ENCODE assay signal across 17 mouse cellular contexts in genomic region chr11:3887331-3887730, GRCm38 (mm10). TPM values are rescaled to one million over a fixed set of nuclear protein-coding genes. Genes with fewer than 3 reads are reported as not detected.
DNase-seq lines count a peak whose midpoint lies in the region; ATAC-seq and TF ChIP-seq lines count a peak whose summit lies in the region.
"Had no signal": no experiment of that assay in that cellular context is flagged by ENCODE, and none has a peak within 500 bp of the region (broad histone marks: within the 10 kb centered on the region; RNA-seq: fewer than 3 reads in every experiment).

No protein-coding gene starts in this region.

- no peak; the same call in 1 of the 2 replicates for ATAC-seq in cerebellum, adult (ENCODE audit: insufficient number of reproducible peaks, low FRiP score, low TSS enrichment)
- peak; percentile 77; the same call in 1 of the 2 replicates for ATAC-seq in common myeloid progenitor, adult 5-6 weeks (replicated peaks; ENCODE audit: low read depth, poor library complexity, severe bottlenecking)
- ATAC-seq in liver, embryonic 15.5 days (ENCODE audit: insufficient read depth): peak; percentile 80

- H3K27me3 ChIP-seq in MEL (ENCODE audit: control insufficient read depth in 1 of 2, insufficient read depth in 2 of 2, low read length in 2 of 2): peaks cover 1 to 7% of the 10 kb centered on the region in 2 experiments; a peak in 2 of 4 replicates
- H3K27me3 ChIP-seq in liver, embryonic 15.5 days: peaks cover 12% of the 10 kb centered on the region

- H3K79me2 ChIP-seq in MEL (ENCODE audit: control insufficient read depth, insufficient read depth, low read length, poor library complexity): no peaks in the 10 kb centered on the region

- TF ChIP-seq RAD21 in MEL (IDR thresholded peaks at IDR 0.05; ENCODE audit: low read depth, low read length): no peak

- no peak for TF ChIP-seq CTCF in MEL (IDR thresholded peaks at IDR 0.05 in 2 of 3, conservative IDR thresholded peaks at IDR 0.05 in 1 of 3; ENCODE audit: control insufficient read depth in 1 of 3, insufficient read depth in 1 of 3, low read depth in 2 of 3, low read length in 3 of 3, poor library complexity in 1 of 3, severe bottlenecking in 1 of 3)

- peak in 1 of 2 experiments; percentile 60; a peak in 2 of 4 replicates for TF ChIP-seq EP300 in MEL (IDR thresholded peaks at IDR 0.05; ENCODE audit: low read depth in 1 of 2, low read length in 2 of 2)

- DNase-seq in cerebellum, postnatal 25 days: peak; percentile 53 to 67
- peak; percentile 88 for DNase-seq in MEL (ENCODE audit: low read depth, low spot score)
- no peak for DNase-seq in left cerebral cortex, postnatal 25 days (ENCODE audit: low spot score in 2 of 2)
- DNase-seq in yolk sac, embryonic 10.5 days (ENCODE audit: low spot score): no peak
- no peak for DNase-seq in layer of hippocampus, postnatal 10 days (ENCODE audit: low spot score in 2 of 2)
- DNase-seq: heart, adult 18-20 months; heart, postnatal 14 days; lung, adult 2 months; right cerebral cortex, postnatal 25 days; thymus, adult 2 months had no signal

- no peak overlapping the region for H3K27ac ChIP-seq in MEL (ENCODE audit: control insufficient read depth, low read depth, low read length)
- H3K27ac ChIP-seq in liver, embryonic 15.5 days (replicated peaks): no peak overlapping the region
- H3K27ac ChIP-seq: forebrain, embryonic 12.5 days; kidney, postnatal 0 days had no signal

- TF ChIP-seq POLR2A in MEL (IDR thresholded peaks at IDR 0.05; ENCODE audit: control insufficient read depth in 1 of 2, insufficient read depth in 1 of 2, low read depth in 1 of 2, low read length in 2 of 2, poor library complexity in 1 of 2): no peak

- no peaks in the 10 kb centered on the region for H3K9me3 ChIP-seq in MEL (replicated peaks; ENCODE audit: insufficient read depth, low read length)
- no peaks in the 10 kb centered on the region for H3K9me3 ChIP-seq in liver, embryonic 15.5 days (replicated peaks)
- H3K9me3 ChIP-seq: forebrain, embryonic 12.5 days; megakaryocyte, embryonic 14.5 days had no signal

- intact Hi-C loops in left cerebral cortex, postnatal 25 days (cut with DNase I): no loop called here

- H3K4me1 ChIP-seq in MEL (ENCODE audit: control insufficient read depth in 1 of 2, insufficient read depth in 2 of 2, low read length in 2 of 2): peaks cover 3 to 17% of the 10 kb centered on the region in 2 experiments; a peak in 3 of 4 replicates
- peaks cover 16% of the 10 kb centered on the region for H3K4me1 ChIP-seq in liver, embryonic 15.5 days (replicated peaks)
- H3K4me1 ChIP-seq: forebrain, embryonic 12.5 days had no signal

- H3K36me3 ChIP-seq in MEL (ENCODE audit: control insufficient read depth in 1 of 2, insufficient read depth in 2 of 2, low read length in 2 of 2): peaks cover 0 to 16% of the 10 kb centered on the region in 2 experiments; a peak in 2 of 4 replicates
- H3K36me3 ChIP-seq in liver, embryonic 15.5 days (replicated peaks): no peaks in the 10 kb centered on the region
- H3K36me3 ChIP-seq: forebrain, embryonic 12.5 days had no signal

- 34% methylated on average over 5 of the region's 5 CpGs for WGBS in liver, embryonic 15.5 days (ENCODE audit: insufficient replicate concordance)

- no peak overlapping the region; the same call in 1 of the 2 replicates for H3K4me2 ChIP-seq in liver, embryonic 15.5 days
- H3K4me2 ChIP-seq: forebrain, embryonic 12.5 days had no signal

- no peak overlapping the region for H3K4me3 ChIP-seq in MEL (ENCODE audit: control insufficient read depth in 1 of 2, insufficient read depth in 1 of 2, low read depth in 2 of 2, low read length in 2 of 2)
- H3K4me3 ChIP-seq in liver, embryonic 15.5 days (replicated peaks): no peak overlapping the region
- H3K4me3 ChIP-seq: forebrain, embryonic 12.5 days; megakaryocyte, embryonic 14.5 days; myocyte had no signal

- H3K9ac ChIP-seq in MEL (ENCODE audit: control insufficient read depth, low read depth, low read length, poor library complexity, severe bottlenecking): no peak overlapping the region
- no peak overlapping the region for H3K9ac ChIP-seq in liver, embryonic 15.5 days
- H3K9ac ChIP-seq: forebrain, embryonic 12.5 days had no signal

TF ChIP-seq in MEL, 35 proteins besides CTCF, POLR2A, EP300 and RAD21 (continues in another document):
- no peak for TF ChIP-seq HCFC1 (IDR thresholded peaks at IDR 0.05; ENCODE audit: low read depth, low read length)
- TF ChIP-seq MXI1 (IDR thresholded peaks at IDR 0.05; ENCODE audit: low read depth, low read length): no peak
- no peak for TF ChIP-seq ZMIZ1 (IDR thresholded peaks at IDR 0.05; ENCODE audit: low read depth, low read length)
- TF ChIP-seq TAL1 (IDR thresholded peaks at IDR 0.05; ENCODE audit: low read length): peak; percentile 86
- no peak for TF ChIP-seq MAX (IDR thresholded peaks at IDR 0.05; ENCODE audit: low read length)
- no peak for TF ChIP-seq KAT2A (conservative IDR thresholded peaks at IDR 0.05; ENCODE audit: low read depth, low read length)
- no peak for TF ChIP-seq ZC3H11A (IDR thresholded peaks at IDR 0.05; ENCODE audit: low read depth, low read length)
- no peak for TF ChIP-seq ELF1 (IDR thresholded peaks at IDR 0.05; ENCODE audit: low read depth, low read length)
- TF ChIP-seq GATA1 (IDR thresholded peaks at IDR 0.05; ENCODE audit: low read depth, low read length): peak; percentile 71
- TF ChIP-seq CHD1 (IDR thresholded peaks at IDR 0.05; ENCODE audit: low read depth, low read length): no peak
- TF ChIP-seq GABPA (IDR thresholded peaks at IDR 0.05; ENCODE audit: low read depth, low read length): no peak
- TF ChIP-seq NELFE (IDR thresholded peaks at IDR 0.05; ENCODE audit: low read depth, low read length): no peak
- no peak for TF ChIP-seq MYB (IDR thresholded peaks at IDR 0.05; ENCODE audit: low read depth, low read length)
- TF ChIP-seq UBTF (IDR thresholded peaks at IDR 0.05; ENCODE audit: borderline replicate concordance, insufficient read depth, low read depth, low read length): no peak
- no peak for TF ChIP-seq NRF1 (IDR thresholded peaks at IDR 0.05; ENCODE audit: insufficient read depth, low read depth, low read length, poor library complexity, severe bottlenecking)
- TF ChIP-seq SMC3 (IDR thresholded peaks at IDR 0.05; ENCODE audit: low read depth, low read length): no peak
- TF ChIP-seq BHLHE40 (IDR thresholded peaks at IDR 0.05; ENCODE audit: borderline replicate concordance, low read depth, low read length): no peak
- TF ChIP-seq ETS1 (IDR thresholded peaks at IDR 0.05; ENCODE audit: low read depth, low read length): 0 out of 2 replicates have a peak, but pooled peaks have one; percentile 9
- TF ChIP-seq USF2 (IDR thresholded peaks at IDR 0.05; ENCODE audit: borderline replicate concordance in 1 of 2, insufficient read depth in 1 of 2, low read depth in 1 of 2, low read length in 2 of 2): no peak
- TF ChIP-seq TBP (IDR thresholded peaks at IDR 0.05; ENCODE audit: low read depth, low read length): no peak
- TF ChIP-seq ZKSCAN1 (IDR thresholded peaks at IDR 0.05; ENCODE audit: low read depth, low read length): no peak
- no peak for TF ChIP-seq MAFK (IDR thresholded peaks at IDR 0.05; ENCODE audit: borderline replicate concordance, low read depth, low read length)
- TF ChIP-seq USF1 (IDR thresholded peaks at IDR 0.05; ENCODE audit: low read depth, low read length): no peak

RNA-seq across cellular contexts. Expression of gene 4921536K21Rik, which starts 7.6 kb away (rescaled TPM):
- 0.08 and 0.10 TPM in 2 replicates for total RNA-seq in MEL (2012; rRNA removed)
- polyA plus RNA-seq in MEL (2012; ENCODE audit: insufficient read depth in 1 of 2, insufficient read length in 2 of 2, low read depth in 1 of 2, low replicate concordance in 2 of 2, missing spikeins in 1 of 2): under 1 TPM in 1 of 2 experiments, not detected in 1; 0.40 TPM
- not detected in 2 replicates for total RNA-seq in common myeloid progenitor, adult 5-6 weeks (2017)
- not detected in 2 replicates for polyA plus RNA-seq in liver, embryonic 15.5 days (2015; fragmentation: Nextera tagmentation; extraction: Ambion mirVana)
- total RNA-seq in left cerebral cortex, postnatal 25 days (2021): under 1 TPM; 0.25 to 0.39 TPM
- under 1 TPM; 0.62 to 0.69 TPM for total RNA-seq in layer of hippocampus, postnatal 10 days (2021)

RNA-seq across cellular contexts. Expression of gene Dusp18, which starts 7.7 kb away (rescaled TPM):
- total RNA-seq in MEL (2012; rRNA removed): 0.81 and 0.92 TPM in 2 replicates
- polyA plus RNA-seq in MEL (2012; ENCODE audit: insufficient read depth in 1 of 2, insufficient read length in 2 of 2, low read depth in 1 of 2, low replicate concordance in 2 of 2, missing spikeins in 1 of 2): 1 to 10 TPM in 1 of 2 experiments, not detected in 1; 2.2 TPM
- total RNA-seq in common myeloid progenitor, adult 5-6 weeks (2017): 0.29 and 0.69 TPM in 2 replicates
- 0.13 and 0.38 TPM in 2 replicates for polyA plus RNA-seq in liver, embryonic 15.5 days (2015; fragmentation: Nextera tagmentation; extraction: Ambion mirVana)
- 10 to 100 TPM; 28.8 to 32.5 TPM for total RNA-seq in left cerebral cortex, postnatal 25 days (2021)
- total RNA-seq in layer of hippocampus, postnatal 10 days (2021): 10 to 100 TPM; 19.8 to 22.6 TPM

RNA-seq across cellular contexts. Expression of gene Osbp2, which starts 23.6 kb away (rescaled TPM):
- total RNA-seq in MEL (2012; rRNA removed): not detected in 2 replicates
- under 1 TPM in 1 of 2 experiments, not detected in 1; 0.04 TPM for polyA plus RNA-seq in MEL (2012; ENCODE audit: insufficient read depth in 1 of 2, insufficient read length in 2 of 2, low read depth in 1 of 2, low replicate concordance in 2 of 2, missing spikeins in 1 of 2)
- total RNA-seq in common myeloid progenitor, adult 5-6 weeks (2017): not detected in 2 replicates
- polyA plus RNA-seq in liver, embryonic 15.5 days (2015; fragmentation: Nextera tagmentation; extraction: Ambion mirVana): 0.09 TPM in 2 replicates
- 100 to 1,000 TPM; 133 TPM for total RNA-seq in left cerebral cortex, postnatal 25 days (2021)
- 10 to 100 TPM; 84.0 to 87.2 TPM for total RNA-seq in layer of hippocampus, postnatal 10 days (2021)

RNA-seq across cellular contexts. Expression of gene Slc35e4, which starts 27.1 kb away (rescaled TPM):
- 12.1 and 13.4 TPM in 2 replicates for total RNA-seq in MEL (2012; rRNA removed)
- 10 to 100 TPM in 1 of 2 experiments, not detected in 1; 14.0 TPM for polyA plus RNA-seq in MEL (2012; ENCODE audit: insufficient read depth in 1 of 2, insufficient read length in 2 of 2, low read depth in 1 of 2, low replicate concordance in 2 of 2, missing spikeins in 1 of 2)
- 1.3 and 2.6 TPM in 2 replicates for total RNA-seq in common myeloid progenitor, adult 5-6 weeks (2017)
- 0.43 and 0.44 TPM in 2 replicates for polyA plus RNA-seq in liver, embryonic 15.5 days (2015; fragmentation: Nextera tagmentation; extraction: Ambion mirVana)
- 10 to 100 TPM; 17.9 to 20.5 TPM for total RNA-seq in left cerebral cortex, postnatal 25 days (2021)
- total RNA-seq in layer of hippocampus, postnatal 10 days (2021): 10 to 100 TPM; 21.8 to 22.2 TPM

RNA-seq across cellular contexts. Expression of gene Tcn2, which starts 44.6 kb away (rescaled TPM):
- total RNA-seq in MEL (2012; rRNA removed): 11.4 and 14.1 TPM in 2 replicates
- polyA plus RNA-seq in MEL (2012; ENCODE audit: insufficient read depth in 1 of 2, insufficient read length in 2 of 2, low read depth in 1 of 2, low replicate concordance in 2 of 2, missing spikeins in 1 of 2): 10 to 100 TPM in 1 of 2 experiments, not detected in 1; 16.0 TPM
- total RNA-seq in common myeloid progenitor, adult 5-6 weeks (2017): 13.3 and 14.8 TPM in 2 replicates
- 28.6 and 32.0 TPM in 2 replicates for polyA plus RNA-seq in liver, embryonic 15.5 days (2015; fragmentation: Nextera tagmentation; extraction: Ambion mirVana)
- total RNA-seq in left cerebral cortex, postnatal 25 days (2021): 10 to 100 TPM; 19.6 to 20.4 TPM
- 10 to 100 TPM; 13.2 to 16.2 TPM for total RNA-seq in layer of hippocampus, postnatal 10 days (2021)

Comparison
In these comparisons a context has a peak if more than half of its experiments do, and no peak if none do; other contexts are left out.
1. DNase-seq: peak in cerebellum, postnatal 25 days (2 of 2) and MEL (single experiment); none in left cerebral cortex, postnatal 25 days (0 of 2), yolk sac, embryonic 10.5 days (single experiment) and layer of hippocampus, postnatal 10 days (0 of 2).
2. RNA of gene Dusp18, which starts 7.7 kb away (total RNA-seq): 28.8 to 32.5 TPM in left cerebral cortex, postnatal 25 days and 19.8 to 22.6 TPM in layer of hippocampus, postnatal 10 days; 0.81 to 0.92 TPM in MEL and 0.29 to 0.69 TPM in common myeloid progenitor, adult 5-6 weeks; every median in the first group is over 10 times any median in the second.
3. RNA of gene Osbp2, which starts 23.6 kb away (total RNA-seq): 133 TPM in left cerebral cortex, postnatal 25 days and 84.0 to 87.2 TPM in layer of hippocampus, postnatal 10 days; not detected in MEL and not detected in common myeloid progenitor, adult 5-6 weeks; every median in the first group is over 10 times any median in the second.